Mouse (Mus musculus): ENCODE results near the gene Zdhhc18. TPM values are rescaled to one million over a fixed set of nuclear protein-coding genes. Genes with fewer than 3 reads are reported as not detected.
A peak's percentile ranks its signal among the peaks of the same experiment; 100 is the strongest.
"Not testable (repeated sequence)": the region's sequence is repeated elsewhere in the genome, so short reads cannot be mapped to it uniquely, and the experiment has no call there.

The Zdhhc18 gene
- total RNA-seq, 1 experiment from 2014 or later = 10.0 TPM

- not testable (repeated sequence) for ATAC-seq (replicated peaks in 1 of 2; ENCODE audit: insufficient read depth in 1 of 2, low FRiP score in 2 of 2, low TSS enrichment in 1 of 2, low read depth in 1 of 2, poor library complexity in 2 of 2, severe bottlenecking in 2 of 2)
Measured at GRCm38 (mm10) chr4:133649464-133649863, 490 bp downstream of the Zdhhc18 start.

- no peak for ATAC-seq (replicated peaks in 1 of 2; ENCODE audit: insufficient read depth in 1 of 2, low FRiP score in 2 of 2, low TSS enrichment in 1 of 2, low read depth in 1 of 2, poor library complexity in 2 of 2, severe bottlenecking in 2 of 2)
Measured at GRCm38 (mm10) chr4:133645680-133646079, 4.3 kb downstream of the Zdhhc18 start.

GRCm38 (mm10) chr4:133645195-133645594 is 4.8 kb downstream of the Zdhhc18 start:
- ATAC-seq (replicated peaks in 1 of 2; ENCODE audit: insufficient read depth in 1 of 2, low FRiP score in 2 of 2, low TSS enrichment in 1 of 2, low read depth in 1 of 2, poor library complexity in 2 of 2, severe bottlenecking in 2 of 2) = no peak

- ATAC-seq (replicated peaks in 1 of 2; ENCODE audit: insufficient read depth in 1 of 2, low FRiP score in 2 of 2, low TSS enrichment in 1 of 2, low read depth in 1 of 2, poor library complexity in 2 of 2, severe bottlenecking in 2 of 2) = no peak
Measured at GRCm38 (mm10) chr4:133634043-133634410, 15.9 kb downstream of the Zdhhc18 start.

- peak; percentile 82 to 91 for ATAC-seq (replicated peaks in 1 of 2; ENCODE audit: insufficient read depth in 1 of 2, low FRiP score in 2 of 2, low TSS enrichment in 1 of 2, low read depth in 1 of 2, poor library complexity in 2 of 2, severe bottlenecking in 2 of 2)
Measured at GRCm38 (mm10) chr4:133633332-133634042, 16.5 kb downstream of the Zdhhc18 start.

- ATAC-seq (replicated peaks in 1 of 2; ENCODE audit: insufficient read depth in 1 of 2, low FRiP score in 2 of 2, low TSS enrichment in 1 of 2, low read depth in 1 of 2, poor library complexity in 2 of 2, severe bottlenecking in 2 of 2) = no peak
Measured at GRCm38 (mm10) chr4:133632483-133633327, 17.2 kb downstream of the Zdhhc18 start.

- no peak for ATAC-seq (replicated peaks in 1 of 2; ENCODE audit: insufficient read depth in 1 of 2, low FRiP score in 2 of 2, low TSS enrichment in 1 of 2, low read depth in 1 of 2, poor library complexity in 2 of 2, severe bottlenecking in 2 of 2)
Measured at GRCm38 (mm10) chr4:133631769-133632411, 18.1 kb downstream of the Zdhhc18 start.

GRCm38 (mm10) chr4:133631071-133631768 is 18.7 kb downstream of the Zdhhc18 start:
- ATAC-seq (replicated peaks in 1 of 2; ENCODE audit: insufficient read depth in 1 of 2, low FRiP score in 2 of 2, low TSS enrichment in 1 of 2, low read depth in 1 of 2, poor library complexity in 2 of 2, severe bottlenecking in 2 of 2) = 0 out of 4 replicates have a peak, but pooled peaks have one; percentile 6 to 11

GRCm38 (mm10) chr4:133630326-133630920 is 19.5 kb downstream of the Zdhhc18 start:
- ATAC-seq (replicated peaks in 1 of 2; ENCODE audit: insufficient read depth in 1 of 2, low FRiP score in 2 of 2, low TSS enrichment in 1 of 2, low read depth in 1 of 2, poor library complexity in 2 of 2, severe bottlenecking in 2 of 2) = no peak

- ATAC-seq (replicated peaks in 1 of 2; ENCODE audit: insufficient read depth in 1 of 2, low FRiP score in 2 of 2, low TSS enrichment in 1 of 2, low read depth in 1 of 2, poor library complexity in 2 of 2, severe bottlenecking in 2 of 2) = no peak
Measured at GRCm38 (mm10) chr4:133629191-133629590, 20.8 kb downstream of the Zdhhc18 start.

GRCm38 (mm10) chr4:133628517-133628916 is 21.4 kb downstream of the Zdhhc18 start:
- ATAC-seq (replicated peaks in 1 of 2; ENCODE audit: insufficient read depth in 1 of 2, low FRiP score in 2 of 2, low TSS enrichment in 1 of 2, low read depth in 1 of 2, poor library complexity in 2 of 2, severe bottlenecking in 2 of 2) = no peak

GRCm38 (mm10) chr4:133627039-133627438 is 22.9 kb downstream of the Zdhhc18 start:
- no peak for ATAC-seq (replicated peaks in 1 of 2; ENCODE audit: insufficient read depth in 1 of 2, low FRiP score in 2 of 2, low TSS enrichment in 1 of 2, low read depth in 1 of 2, poor library complexity in 2 of 2, severe bottlenecking in 2 of 2)

GRCm38 (mm10) chr4:133626621-133627020 is 23.3 kb downstream of the Zdhhc18 start:
- no peak for ATAC-seq (replicated peaks in 1 of 2; ENCODE audit: insufficient read depth in 1 of 2, low FRiP score in 2 of 2, low TSS enrichment in 1 of 2, low read depth in 1 of 2, poor library complexity in 2 of 2, severe bottlenecking in 2 of 2)

- ATAC-seq (replicated peaks in 1 of 2; ENCODE audit: insufficient read depth in 1 of 2, low FRiP score in 2 of 2, low TSS enrichment in 1 of 2, low read depth in 1 of 2, poor library complexity in 2 of 2, severe bottlenecking in 2 of 2) = no peak
Measured at GRCm38 (mm10) chr4:133626221-133626620, 23.7 kb downstream of the Zdhhc18 start.

GRCm38 (mm10) chr4:133625621-133626071 is 24.3 kb downstream of the Zdhhc18 start:
- peak; percentile 80 to 83 for ATAC-seq (replicated peaks in 1 of 2; ENCODE audit: insufficient read depth in 1 of 2, low FRiP score in 2 of 2, low TSS enrichment in 1 of 2, low read depth in 1 of 2, poor library complexity in 2 of 2, severe bottlenecking in 2 of 2)

- ATAC-seq (replicated peaks in 1 of 2; ENCODE audit: insufficient read depth in 1 of 2, low FRiP score in 2 of 2, low TSS enrichment in 1 of 2, low read depth in 1 of 2, poor library complexity in 2 of 2, severe bottlenecking in 2 of 2) = peak in 1 of 2 experiments; percentile 7; a peak in 1 of 4 replicates
Measured at GRCm38 (mm10) chr4:133624830-133625229, 25.1 kb downstream of the Zdhhc18 start.

GRCm38 (mm10) chr4:133622161-133622695 is 27.7 kb downstream of the Zdhhc18 start:
- ATAC-seq (replicated peaks in 1 of 2; ENCODE audit: insufficient read depth in 1 of 2, low FRiP score in 2 of 2, low TSS enrichment in 1 of 2, low read depth in 1 of 2, poor library complexity in 2 of 2, severe bottlenecking in 2 of 2) = peak; percentile 12 to 30; a peak in 2 of 4 replicates

All from hematopoietic stem cell, adult 5-6 weeks (primary cell).